Mouse (Mus musculus): Measurements from ENCODE around the gene Mmp11.

Gene Mmp11

GRCm38 (mm10) chr10:75935680-75936541, at the start of gene Mmp11:
Gene Mmp11, minus strand, starts transcription at chr10:75936496.
- in situ Hi-C loops (cut with MboI; ENCODE audit: unreplicated experiment in 2 of 2): no loop called here

- in situ Hi-C loops (cut with MboI; ENCODE audit: unreplicated experiment in 2 of 2): loop anchor here in 1 of 2 experiments (5.0 to 10.0 kb wide), 3 partner anchors 53 to 755 kb away; partner anchors contain the start of gene Zfp280b
Observed at GRCm38 (mm10) chr10:75979432-75979831, 43.1 kb upstream of the Mmp11 start.

DNA sequence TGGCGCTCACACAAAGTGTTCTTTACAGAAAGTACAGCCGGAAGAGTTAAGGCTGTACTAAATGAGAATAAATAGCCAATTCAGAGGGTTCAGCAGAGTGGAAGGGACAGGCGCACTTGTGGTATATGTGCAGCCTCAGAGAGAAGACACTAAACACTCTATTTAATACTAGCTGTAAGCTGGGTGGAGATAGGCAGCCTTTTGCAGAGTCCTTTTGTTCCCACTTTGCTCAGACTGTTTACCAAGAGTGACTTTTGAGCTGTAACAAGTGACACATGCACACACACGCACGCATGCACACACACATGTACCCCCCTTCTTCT, 42.5 kb upstream of the Mmp11 start:
- in situ Hi-C loops (cut with MboI; ENCODE audit: unreplicated experiment in 2 of 2): loop anchor here in 1 of 2 experiments (5.0 to 10.0 kb wide), 3 partner anchors 54 to 756 kb away; partner anchors contain the start of gene Zfp280b

GRCm38 (mm10) chr10:75978119-75978834, 42.0 kb upstream of the Mmp11 start:
- in situ Hi-C loops (cut with MboI; ENCODE audit: unreplicated experiment in 2 of 2): loop anchor here in 1 of 2 experiments (5.0 to 10.0 kb wide), 3 partner anchors 54 to 757 kb away; partner anchors contain the start of gene Zfp280b

GRCm38 (mm10) chr10:75975216-75975615, 38.9 kb upstream of the Mmp11 start:
- in situ Hi-C loops (cut with MboI; ENCODE audit: unreplicated experiment in 2 of 2): loop anchor here in 1 of 2 experiments (5.0 to 10.0 kb wide), 3 partner anchors 57 to 760 kb away; partner anchors contain the start of gene Zfp280b

DNA sequence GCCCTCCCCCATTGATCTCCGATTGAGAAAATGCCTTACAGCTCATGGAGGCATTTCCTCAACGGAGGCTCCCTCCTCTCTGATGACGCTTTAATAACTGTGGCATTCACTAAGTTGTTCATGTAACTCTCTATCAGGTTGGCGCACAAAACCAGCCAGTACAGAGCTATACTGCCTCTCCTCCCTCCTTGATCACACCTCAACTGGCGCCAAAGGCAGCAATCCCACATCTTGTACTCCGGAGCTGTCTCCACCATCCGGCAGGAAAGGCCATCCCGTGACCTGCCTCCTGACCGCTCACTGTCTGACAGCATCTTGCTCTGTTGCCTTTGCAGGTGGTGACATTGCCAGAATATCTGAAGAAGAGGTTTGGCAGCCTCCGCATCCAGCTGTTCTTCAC, 37.5 kb upstream of the Mmp11 start:
- in situ Hi-C loops (cut with MboI; ENCODE audit: unreplicated experiment in 2 of 2): loop anchor here (5.0 to 25.0 kb wide), 6 partner anchors 63 to 763 kb away; partner anchors contain the start of gene Col6a1 (in 1 of the 2)

- in situ Hi-C loops (cut with MboI; ENCODE audit: unreplicated experiment in 2 of 2): loop anchor here (5.0 to 25.0 kb wide), 5 partner anchors 67 to 783 kb away; partner anchors contain the start of genes Ggt5 (in 2 of the 2) and Col6a1 (in 1 of the 2)
Observed at GRCm38 (mm10) chr10:75954381-75954811, 18.1 kb upstream of the Mmp11 start, which contains the start of gene Gm5134. Gene Gm5134, plus strand, starts transcription at chr10:75954514.

GRCm38 (mm10) chr10:75951424-75952050, 15.2 kb upstream of the Mmp11 start:
- in situ Hi-C loops (cut with MboI; ENCODE audit: unreplicated experiment in 2 of 2): loop anchor here (5.0 to 25.0 kb wide), 5 partner anchors 64 to 786 kb away; partner anchors contain the start of genes Ggt5 (in 2 of the 2) and Col6a1 (in 1 of the 2)

GRCm38 (mm10) chr10:75950791-75951210, 14.5 kb upstream of the Mmp11 start:
- in situ Hi-C loops (cut with MboI; ENCODE audit: unreplicated experiment in 2 of 2): loop anchor here (5.0 to 25.0 kb wide), 5 partner anchors 64 to 786 kb away; partner anchors contain the start of genes Ggt5 (in 2 of the 2) and Col6a1 (in 1 of the 2)

- in situ Hi-C loops (cut with MboI; ENCODE audit: unreplicated experiment in 2 of 2): loop anchor here (5.0 to 25.0 kb wide), 5 partner anchors 62 to 788 kb away; partner anchors contain the start of genes Ggt5 (in 2 of the 2) and Col6a1 (in 1 of the 2)
Observed at GRCm38 (mm10) chr10:75949053-75950045, 13.1 kb upstream of the Mmp11 start.

GRCm38 (mm10) chr10:75948079-75948478, 11.8 kb upstream of the Mmp11 start:
- in situ Hi-C loops (cut with MboI; ENCODE audit: unreplicated experiment in 2 of 2): no loop called here

GRCm38 (mm10) chr10:75945896-75946295, 9.6 kb upstream of the Mmp11 start:
- in situ Hi-C loops (cut with MboI; ENCODE audit: unreplicated experiment in 2 of 2): no loop called here

GRCm38 (mm10) chr10:75945213-75945612, 8.9 kb upstream of the Mmp11 start:
- in situ Hi-C loops (cut with MboI; ENCODE audit: unreplicated experiment in 2 of 2): no loop called here

GRCm38 (mm10) chr10:75944066-75944772, 7.9 kb upstream of the Mmp11 start:
- in situ Hi-C loops (cut with MboI; ENCODE audit: unreplicated experiment in 2 of 2): no loop called here

DNA sequence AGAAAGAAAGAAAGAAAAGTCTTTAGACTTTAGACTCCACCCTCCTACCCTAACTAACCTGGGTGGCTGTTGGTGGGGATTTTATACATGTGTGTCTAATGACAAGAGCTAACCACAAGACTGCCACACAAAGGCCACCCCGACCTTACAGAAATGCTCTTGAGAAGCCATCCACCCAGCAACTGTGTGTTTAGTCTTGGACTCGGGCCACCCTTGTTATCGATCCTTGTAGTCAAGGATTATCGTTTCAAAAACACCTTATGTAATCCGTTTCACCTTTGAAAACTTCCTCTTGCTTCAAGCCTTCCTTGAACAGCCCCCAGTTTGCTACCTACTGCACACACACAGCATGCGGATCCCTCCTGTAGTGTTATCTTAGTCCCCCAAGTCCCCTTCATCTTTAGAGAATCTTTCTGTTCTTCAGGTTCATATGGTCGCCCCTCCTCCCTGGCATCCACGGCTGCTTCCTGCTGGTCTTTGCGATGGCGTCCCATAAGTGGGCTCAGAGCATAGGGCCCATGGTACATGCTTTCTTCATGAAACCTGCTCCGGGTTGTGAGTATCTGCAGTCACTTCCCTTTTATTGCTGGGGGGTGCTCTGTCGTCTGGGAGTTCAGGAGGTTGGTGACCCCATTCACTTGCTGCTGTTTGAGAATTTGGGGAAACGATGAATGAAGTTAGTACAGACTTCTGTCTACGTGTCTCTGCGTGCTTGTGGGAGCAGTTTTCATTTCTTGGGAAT, 6.6 kb upstream of the Mmp11 start, which contains the start of gene Vpreb3:
Gene Vpreb3, plus strand, starts transcription at position 322 of the 742 bp plus-strand sequence.
- in situ Hi-C loops (cut with MboI; ENCODE audit: unreplicated experiment in 2 of 2): no loop called here

GRCm38 (mm10) chr10:75941042-75941824, 4.9 kb upstream of the Mmp11 start:
- in situ Hi-C loops (cut with MboI; ENCODE audit: unreplicated experiment in 2 of 2): no loop called here

GRCm38 (mm10) chr10:75940520-75940919, 4.2 kb upstream of the Mmp11 start, which contains the start of gene Gm867:
Gene Gm867, minus strand, starts transcription at chr10:75940672.
- in situ Hi-C loops (cut with MboI; ENCODE audit: unreplicated experiment in 2 of 2): no loop called here
